Mouse (Mus musculus) bone marrow, adult 2 months (tissue): Measurements from ENCODE around the gene Lnx2. TPM values are rescaled to one million over a fixed set of nuclear protein-coding genes. Genes with fewer than 3 reads are reported as not detected.

Source experiments
- H3K27ac ChIP-seq: fragments of 200-500 bp; 2 replicates; pipeline ENCODE4 v1.5.1; 2012; ENCODE audit warnings: low read depth, mild to moderate bottlenecking, control low read depth, inconsistent platforms, low read length; ENCODE audit not compliant: control insufficient read depth, poor library complexity, insufficient read depth
- H3K4me1 ChIP-seq: fragments of 200-500 bp; 2 replicates; pipeline ENCODE4 v1.6.1; 2011; ENCODE audit warnings: low read length; ENCODE audit not compliant: control insufficient read depth, insufficient read depth
- H3K4me3 ChIP-seq: fragments of 200-500 bp; replicated peaks from 2 replicates; pipeline ENCODE3; 2011; ENCODE audit warnings: mild to moderate bottlenecking, low read depth, low read length, control low read depth; ENCODE audit not compliant: control insufficient read depth
- CTCF ChIP-seq: fragments of 200-500 bp; IDR thresholded peaks from 2 replicates; pipeline ENCODE4 v1.5.1; 2011; ENCODE audit warnings: low read length, control low read depth; ENCODE audit not compliant: control insufficient read depth, insufficient read depth
- POLR2A ChIP-seq: fragments of 200-500 bp; IDR thresholded peaks from 2 replicates; pipeline ENCODE4 v1.6.1; 2011; ENCODE audit warnings: low read depth, mild to moderate bottlenecking, control low read depth, low read length, borderline replicate concordance; ENCODE audit not compliant: control insufficient read depth
- WGBS: fragments of 180-500 bp; shearing (Covaris S2); methylation state at CpG from one replicate; pipeline ENCODE4 v1.1.7; 2018; 5-methylcytosine and 5-hydroxymethylcytosine counted together
- polyA plus RNA-seq: library from polyadenylated mRNA; stranded (reverse); fragments of >200 nt; gene quantifications from 2 replicates; pipeline ENCODE4 v1.2.4, GENCODE M21; 2011; ENCODE audit warnings: low replicate concordance; ENCODE audit not compliant: missing spikeins, insufficient read depth, insufficient read length

Lnx2 gene
- polyA plus RNA-seq, 1 experiment, result 3.8 TPM

DNA sequence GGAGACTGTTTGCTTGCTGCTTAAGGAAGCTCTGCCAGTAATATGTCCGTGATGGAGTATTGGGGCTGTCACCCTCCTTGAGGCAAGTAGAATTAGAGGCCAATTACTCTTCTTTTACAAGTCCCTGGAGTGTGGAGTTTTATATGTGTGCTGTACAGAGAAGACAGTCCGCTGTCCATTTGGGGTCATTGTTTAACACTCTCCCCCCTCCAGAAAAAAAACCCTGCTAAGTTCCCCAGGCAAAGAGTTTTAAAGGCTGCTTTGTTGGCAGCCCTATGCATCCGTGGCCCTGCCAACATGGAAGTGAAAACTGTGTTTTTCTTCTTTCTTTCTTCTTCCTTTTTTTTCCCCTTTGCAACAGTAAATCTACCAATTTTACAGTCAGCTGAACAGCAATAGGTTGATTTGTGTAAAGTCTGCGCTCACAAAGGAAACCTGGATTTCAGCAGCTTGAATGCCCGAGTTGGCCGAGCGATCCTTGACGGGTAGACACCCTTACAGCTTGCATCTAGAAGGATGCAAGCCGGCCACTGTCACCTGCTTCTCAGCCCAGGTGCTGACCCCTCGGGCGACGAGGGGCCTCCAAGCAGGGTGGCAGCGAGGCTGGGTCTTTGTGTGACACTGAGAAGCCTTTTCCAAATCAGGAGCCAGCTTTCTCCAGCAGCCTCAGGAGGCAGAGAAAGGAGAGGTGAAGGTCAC is 107.5 kb downstream of the Lnx2 start:
- TF ChIP-seq CTCF (no peak), POLR2A (no peak)
- no peak overlapping the region for H3K27ac ChIP-seq
- H3K4me3 ChIP-seq, result no peak overlapping the region
- peaks cover 2% of the 10 kb centered on the region for H3K4me1 ChIP-seq
- WGBS, result 78% methylated on average over 13 of the region's 13 CpGs

Other genes with a start within 250 kb of the Lnx2 start
- 73.8 and 107 TPM in 2 replicates for gene Rpl21, start 243.7 kb downstream of the Lnx2 start, polyA plus RNA-seq
- gene Rasl11a, start 231.5 kb downstream of the Lnx2 start, polyA plus RNA-seq, result not detected in 2 replicates
- gene Gtf3a, start 127.9 kb downstream of the Lnx2 start, polyA plus RNA-seq, result 11.9 and 19.4 TPM in 2 replicates
- 4.3 and 12.3 TPM in 2 replicates for gene Mtif3, start 112.8 kb downstream of the Lnx2 start, polyA plus RNA-seq
- gene Polr1d, start 464 bp upstream of the Lnx2 start, polyA plus RNA-seq, result 67.3 and 100 TPM in 2 replicates
- gene Gsx1, start 112.1 kb upstream of the Lnx2 start, polyA plus RNA-seq, result not detected in 2 replicates
- gene Pdx1, start 193.4 kb upstream of the Lnx2 start, polyA plus RNA-seq, result not detected in 2 replicates
- not detected in 2 replicates for gene Cdx2, start 230.7 kb upstream of the Lnx2 start, polyA plus RNA-seq
- not detected in 2 replicates for gene Urad, start 245.9 kb upstream of the Lnx2 start, polyA plus RNA-seq